Mouse (Mus musculus): ENCODE data around the gene Rnf145. TPM values are rescaled to one million over a fixed set of nuclear protein-coding genes. Genes with fewer than 3 reads are reported as not detected.

Gene Rnf145
- polyA plus RNA-seq, 1 experiment from 2014 or later = 44.3 TPM

GRCm38 (mm10) chr11:44519096-44519949 lies 559 bp downstream of the Rnf145 start:
- WGBS = 1% methylated on average over 48 of the region's 61 CpGs
- peaks cover 31% of the 10 kb centered on the region for H3K4me1 ChIP-seq (ENCODE audit: control insufficient read depth, insufficient read depth, low read length)
- no peaks in the 10 kb centered on the region for H3K27me3 ChIP-seq (ENCODE audit: control insufficient read depth, insufficient read depth, low read length)

DNA sequence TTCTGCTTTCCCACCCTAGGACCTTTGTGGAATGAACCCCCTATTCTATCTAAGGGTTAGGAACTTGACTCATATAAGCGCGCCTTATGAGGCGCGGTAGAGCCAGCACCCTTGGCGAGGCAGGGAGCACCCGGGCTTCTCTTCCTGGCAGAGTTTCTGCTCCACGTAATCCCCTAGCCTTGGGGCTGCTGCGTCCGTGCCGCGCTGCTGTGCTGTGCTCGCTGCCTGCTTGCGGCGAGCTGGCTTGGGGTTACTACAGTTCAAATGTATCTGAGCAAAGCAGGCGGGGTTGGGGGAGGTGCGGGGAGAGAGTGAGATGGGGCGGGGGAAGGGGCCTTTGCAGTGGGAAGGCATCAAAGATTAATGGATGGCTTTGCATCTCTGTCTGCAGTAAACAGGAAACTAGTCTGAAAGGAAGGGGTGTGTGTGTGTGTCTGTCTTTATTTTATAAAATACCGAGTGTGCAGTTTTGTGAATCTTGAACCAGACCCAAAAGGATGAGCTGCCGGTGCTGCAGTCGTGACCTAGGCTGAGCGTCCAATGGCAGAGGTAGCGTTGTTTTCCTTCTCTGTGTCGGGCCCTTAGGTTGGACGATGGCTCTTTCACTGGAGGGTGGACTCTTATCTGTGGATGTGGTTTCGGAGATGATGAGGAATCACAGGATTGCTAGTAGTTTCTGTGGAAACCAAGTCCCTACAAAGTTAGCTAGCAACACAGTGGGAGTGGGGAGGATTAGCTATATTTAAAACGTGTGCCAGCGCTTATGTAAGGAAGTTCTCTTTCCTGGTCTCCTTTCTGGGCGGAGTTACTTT lies 1.4 kb downstream of the Rnf145 start:
- H3K27ac ChIP-seq (ENCODE audit: low read length) = peak overlapping the region; percentile 93
- WGBS = under 1% methylated on average over 28 of the region's 28 CpGs
- no peaks in the 10 kb centered on the region for H3K27me3 ChIP-seq (ENCODE audit: control insufficient read depth, insufficient read depth, low read length)
- peaks cover 31% of the 10 kb centered on the region for H3K4me1 ChIP-seq (ENCODE audit: control insufficient read depth, insufficient read depth, low read length)
- peak overlapping the region; percentile 94 for H3K4me3 ChIP-seq (replicated peaks; ENCODE audit: low read length)
- H3K4me2 ChIP-seq (ENCODE audit: low read depth, low read length) = peak overlapping the region; percentile 76
- peaks cover 6% of the 10 kb centered on the region for H3K36me3 ChIP-seq (ENCODE audit: control insufficient read depth, insufficient read depth, low read length)
- H3K9me3 ChIP-seq (replicated peaks; ENCODE audit: control insufficient read depth, low read length) = no peaks in the 10 kb centered on the region
- peak; percentile 76 for ATAC-seq (ENCODE audit: insufficient read depth, low FRiP score)
- peak overlapping the region; percentile 97 for H3K9ac ChIP-seq (ENCODE audit: low read length)

More at GRCm38 (mm10) chr11:44519096-44519949, 559 bp downstream of the Rnf145 start:
- ATAC-seq (ENCODE audit: insufficient read depth, low FRiP score) = peak; percentile 59
- Histone ChIP-seq H3K36me3 (ENCODE audit: control insufficient read depth, insufficient read depth, low read length) (no peaks in the 10 kb centered on the region), H3K27ac (ENCODE audit: low read length) (peak overlapping the region; percentile 93), H3K9me3 (replicated peaks; ENCODE audit: control insufficient read depth, low read length) (no peaks in the 10 kb centered on the region), H3K4me3 (replicated peaks; ENCODE audit: low read length) (peak overlapping the region; percentile 94), H3K9ac (ENCODE audit: low read length) (peak overlapping the region; percentile 97), H3K4me2 (ENCODE audit: low read depth, low read length) (peak overlapping the region; percentile 76)

GRCm38 (mm10) chr11:44522594-44522993 lies 3.8 kb downstream of the Rnf145 start:
- ATAC-seq (ENCODE audit: insufficient read depth, low FRiP score) = no peak
- Histone ChIP-seq H3K4me1 (ENCODE audit: control insufficient read depth, insufficient read depth, low read length) (peaks cover 19% of the 10 kb centered on the region), H3K4me3 (replicated peaks; ENCODE audit: low read length) (no peak overlapping the region), H3K9ac (ENCODE audit: low read length) (no peak overlapping the region), H3K27me3 (ENCODE audit: control insufficient read depth, insufficient read depth, low read length) (no peaks in the 10 kb centered on the region), H3K9me3 (replicated peaks; ENCODE audit: control insufficient read depth, low read length) (no peaks in the 10 kb centered on the region), H3K27ac (ENCODE audit: low read length) (no peak overlapping the region), H3K36me3 (ENCODE audit: control insufficient read depth, insufficient read depth, low read length) (peaks cover 11% of the 10 kb centered on the region), H3K4me2 (ENCODE audit: low read depth, low read length) (no peak overlapping the region)
- WGBS = 81% methylated on average over 5 of the region's 5 CpGs

- no peaks in the 10 kb centered on the region for H3K27me3 ChIP-seq (ENCODE audit: control insufficient read depth, insufficient read depth, low read length)
- WGBS = 77% methylated on average over 4 of the region's 4 CpGs
- H3K4me1 ChIP-seq (ENCODE audit: control insufficient read depth, insufficient read depth, low read length) = peaks cover 12% of the 10 kb centered on the region; the same call in 1 of the 2 replicates
- ATAC-seq (ENCODE audit: insufficient read depth, low FRiP score) = no peak
- no peak overlapping the region for H3K9ac ChIP-seq (ENCODE audit: low read length)
- no peak overlapping the region for H3K27ac ChIP-seq (ENCODE audit: low read length)
- H3K9me3 ChIP-seq (replicated peaks; ENCODE audit: control insufficient read depth, low read length) = no peaks in the 10 kb centered on the region
- H3K4me2 ChIP-seq (ENCODE audit: low read depth, low read length) = no peak overlapping the region
- no peak overlapping the region for H3K4me3 ChIP-seq (replicated peaks; ENCODE audit: low read length)
- H3K36me3 ChIP-seq (ENCODE audit: control insufficient read depth, insufficient read depth, low read length) = peaks cover 14% of the 10 kb centered on the region
Observed at GRCm38 (mm10) chr11:44525765-44526164, 7.0 kb downstream of the Rnf145 start.

DNA sequence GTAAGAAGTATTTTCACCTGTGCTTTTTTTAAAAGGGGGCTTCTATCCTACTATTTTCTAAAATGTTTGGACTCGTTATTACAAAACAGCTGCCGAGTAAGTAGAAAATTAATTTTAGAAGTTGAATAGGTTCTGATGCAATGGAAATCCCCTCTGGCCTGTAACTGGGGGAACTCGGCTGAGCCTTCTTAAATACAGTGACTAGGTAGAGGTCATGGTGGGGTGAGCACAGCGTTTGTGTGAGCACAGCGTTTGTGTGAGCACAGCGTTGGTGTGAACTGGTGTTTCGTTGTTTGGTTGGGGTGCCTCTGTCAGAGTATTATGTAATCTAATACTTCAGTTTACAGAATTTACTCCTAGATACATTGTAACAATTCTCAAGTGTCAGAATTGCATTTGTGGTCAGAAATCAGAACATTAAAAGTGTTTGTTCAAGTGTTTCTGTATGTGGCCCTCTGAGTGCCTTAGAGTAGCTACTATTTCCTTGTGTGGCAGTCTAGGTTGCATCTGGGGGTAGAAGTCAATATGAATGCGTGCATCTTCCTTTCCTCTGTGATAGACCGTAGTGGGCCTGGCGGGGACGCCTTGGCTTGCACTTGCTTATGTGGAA lies 8.0 kb downstream of the Rnf145 start:
- Histone ChIP-seq H3K4me1 (ENCODE audit: control insufficient read depth, insufficient read depth, low read length) (peaks cover 4% of the 10 kb centered on the region; the same call in 1 of the 2 replicates), H3K9ac (ENCODE audit: low read length) (no peak overlapping the region), H3K27me3 (ENCODE audit: control insufficient read depth, insufficient read depth, low read length) (no peaks in the 10 kb centered on the region), H3K4me3 (replicated peaks; ENCODE audit: low read length) (no peak overlapping the region), H3K36me3 (ENCODE audit: control insufficient read depth, insufficient read depth, low read length) (peaks cover 14% of the 10 kb centered on the region), H3K9me3 (replicated peaks; ENCODE audit: control insufficient read depth, low read length) (no peaks in the 10 kb centered on the region), H3K4me2 (ENCODE audit: low read depth, low read length) (no peak overlapping the region), H3K27ac (ENCODE audit: low read length) (no peak overlapping the region)
- WGBS = 88% methylated on average over 11 of the region's 11 CpGs
- ATAC-seq (ENCODE audit: insufficient read depth, low FRiP score) = no peak

DNA sequence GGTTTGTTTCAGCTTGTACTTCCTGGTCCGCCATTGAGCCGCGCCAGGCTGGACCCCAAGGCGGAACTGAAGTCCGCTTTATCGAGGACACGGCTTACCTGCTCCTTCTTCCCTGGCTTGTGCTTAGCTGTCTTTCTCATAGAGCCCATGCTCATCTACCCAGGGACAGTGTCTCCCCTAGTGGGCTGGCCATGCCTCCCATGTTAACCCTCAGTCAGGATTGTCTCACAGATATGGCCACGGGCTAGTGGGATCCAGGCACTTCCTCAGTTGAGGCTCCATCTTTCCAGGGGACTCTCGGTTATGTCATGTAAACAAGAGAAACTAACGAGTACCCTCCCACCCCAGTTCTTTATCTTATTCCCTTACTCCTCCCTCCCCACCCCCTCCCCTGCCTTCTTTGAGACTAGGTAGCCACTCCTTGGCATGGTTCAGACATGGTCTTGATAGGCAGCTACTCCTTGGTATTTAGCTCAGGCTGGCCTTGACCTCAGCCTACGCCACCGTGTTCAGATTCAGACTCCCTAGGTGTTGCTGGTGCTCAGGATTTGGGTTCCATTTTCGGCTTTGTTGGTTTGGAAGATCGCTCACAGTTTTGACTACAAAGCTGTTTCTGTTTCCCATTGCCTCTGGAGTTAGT lies 9.9 kb downstream of the Rnf145 start:
- no peak for ATAC-seq (ENCODE audit: insufficient read depth, low FRiP score)
- H3K9ac ChIP-seq (ENCODE audit: low read length) = no peak overlapping the region
- no peaks in the 10 kb centered on the region for H3K27me3 ChIP-seq (ENCODE audit: control insufficient read depth, insufficient read depth, low read length)
- H3K9me3 ChIP-seq (replicated peaks; ENCODE audit: control insufficient read depth, low read length) = no peaks in the 10 kb centered on the region
- WGBS = 86% methylated on average over 14 of the region's 14 CpGs
- H3K4me3 ChIP-seq (replicated peaks; ENCODE audit: low read length) = no peak overlapping the region
- peaks cover 21% of the 10 kb centered on the region for H3K36me3 ChIP-seq (ENCODE audit: control insufficient read depth, insufficient read depth, low read length)
- peak overlapping the region; percentile 18; the same call in 1 of the 2 replicates for H3K27ac ChIP-seq (ENCODE audit: low read length)
- H3K4me2 ChIP-seq (ENCODE audit: low read depth, low read length) = 0 out of 2 replicates have a peak overlapping the region, but pooled peaks have one; percentile 3
- H3K4me1 ChIP-seq (ENCODE audit: control insufficient read depth, insufficient read depth, low read length) = no peaks in the 10 kb centered on the region; the same call in 1 of the 2 replicates

DNA sequence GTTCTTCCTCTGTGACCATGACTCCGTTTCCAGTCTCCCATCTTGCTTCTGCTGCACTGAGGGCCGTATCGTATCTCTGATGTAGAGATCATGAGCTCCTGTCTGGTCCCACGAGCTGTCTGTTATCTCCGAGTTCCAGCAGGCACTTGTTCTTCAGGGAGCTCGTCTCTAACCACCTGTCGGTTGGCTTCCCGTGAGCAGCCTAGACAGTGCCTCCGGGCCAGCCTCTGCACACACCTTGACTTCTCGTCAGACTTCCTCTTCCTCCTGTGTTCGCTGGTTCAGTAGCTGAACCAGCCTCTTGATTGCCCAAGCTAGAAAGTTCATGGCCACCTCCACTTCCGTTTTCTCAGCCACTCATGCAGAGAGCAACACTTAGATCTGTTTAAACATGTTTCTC lies 10.4 kb downstream of the Rnf145 start:
- WGBS = 82% methylated on average over 12 of the region's 12 CpGs
- H3K36me3 ChIP-seq (ENCODE audit: control insufficient read depth, insufficient read depth, low read length) = peaks cover 21% of the 10 kb centered on the region

DNA sequence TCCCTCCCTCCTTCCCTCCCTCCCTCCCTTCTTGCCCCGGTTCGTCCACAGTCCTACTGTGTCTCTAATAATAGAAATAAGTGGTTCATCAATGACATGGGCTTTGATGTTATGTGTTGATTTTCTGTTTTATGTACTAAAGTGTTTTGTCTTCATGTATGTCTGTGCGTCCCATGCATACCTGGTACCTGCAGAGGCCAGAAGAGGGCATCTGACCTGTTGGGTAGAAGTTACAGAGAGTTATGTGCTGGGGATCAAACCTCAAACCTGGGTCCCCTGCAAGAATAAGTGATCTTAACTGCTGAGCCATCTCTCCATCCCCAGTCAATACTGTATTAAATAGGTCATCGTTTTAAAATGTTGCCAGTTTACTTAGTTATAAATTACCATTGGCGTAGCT lies 11.0 kb downstream of the Rnf145 start:
- no peaks in the 10 kb centered on the region for H3K9me3 ChIP-seq (replicated peaks; ENCODE audit: control insufficient read depth, low read length)
- no peak overlapping the region for H3K4me2 ChIP-seq (ENCODE audit: low read depth, low read length)
- no peaks in the 10 kb centered on the region for H3K27me3 ChIP-seq (ENCODE audit: control insufficient read depth, insufficient read depth, low read length)
- WGBS = 77% methylated on average over 5 of the region's 5 CpGs
- no peak overlapping the region for H3K9ac ChIP-seq (ENCODE audit: low read length)
- no peak overlapping the region for H3K27ac ChIP-seq (ENCODE audit: low read length)
- no peaks in the 10 kb centered on the region for H3K4me1 ChIP-seq (ENCODE audit: control insufficient read depth, insufficient read depth, low read length)
- no peak overlapping the region for H3K4me3 ChIP-seq (replicated peaks; ENCODE audit: low read length)
- H3K36me3 ChIP-seq (ENCODE audit: control insufficient read depth, insufficient read depth, low read length) = peaks cover 19% of the 10 kb centered on the region
- ATAC-seq (ENCODE audit: insufficient read depth, low FRiP score) = no peak

More for the DNA sequence above, 10.4 kb downstream of the Rnf145 start:
- Histone ChIP-seq H3K9ac (ENCODE audit: low read length) (no peak overlapping the region), H3K4me3 (replicated peaks; ENCODE audit: low read length) (no peak overlapping the region), H3K4me1 (ENCODE audit: control insufficient read depth, insufficient read depth, low read length) (no peaks in the 10 kb centered on the region), H3K27ac (ENCODE audit: low read length) (peak overlapping the region; percentile 18; the same call in 1 of the 2 replicates), H3K27me3 (ENCODE audit: control insufficient read depth, insufficient read depth, low read length) (no peaks in the 10 kb centered on the region), H3K9me3 (replicated peaks; ENCODE audit: control insufficient read depth, low read length) (no peaks in the 10 kb centered on the region), H3K4me2 (ENCODE audit: low read depth, low read length) (no peak overlapping the region)
- no peak for ATAC-seq (ENCODE audit: insufficient read depth, low FRiP score)
